Mouse (Mus musculus) megakaryocyte, adult 5-6 weeks (primary cell): ENCODE measurements around the gene Maml3. TPM values are rescaled to one million over a fixed set of nuclear protein-coding genes. Genes with fewer than 3 reads are reported as not detected.

Experiments
- ATAC-seq: 2 replicates; pipeline ENCODE4 v1.8.0; 2016; ENCODE audit warnings: mild to moderate bottlenecking, inconsistent platforms; ENCODE audit not compliant: poor library complexity, severe bottlenecking
- total RNA-seq, 2 experiments: library from RNA; stranded (forward) in 1 of 2; stranded (reverse) in 1 of 2; fragments of 153-499, 151-499 nt in 1 of 2; fragments of 221-1000, 200-1000 nt in 1 of 2; gene quantifications; 2 replicates each; pipeline versions ENCODE4 v1.2.3 to v1.2.4; 2015 to 2017

Gene Maml3
- total RNA-seq, 2 experiments from 2014 or later: 3.1 to 4.3 TPM

- no peak for ATAC-seq
These were observed 264.6 kb downstream of the Maml3 start for GRCm38 (mm10) chr3:51840095-51840805.

DNA sequence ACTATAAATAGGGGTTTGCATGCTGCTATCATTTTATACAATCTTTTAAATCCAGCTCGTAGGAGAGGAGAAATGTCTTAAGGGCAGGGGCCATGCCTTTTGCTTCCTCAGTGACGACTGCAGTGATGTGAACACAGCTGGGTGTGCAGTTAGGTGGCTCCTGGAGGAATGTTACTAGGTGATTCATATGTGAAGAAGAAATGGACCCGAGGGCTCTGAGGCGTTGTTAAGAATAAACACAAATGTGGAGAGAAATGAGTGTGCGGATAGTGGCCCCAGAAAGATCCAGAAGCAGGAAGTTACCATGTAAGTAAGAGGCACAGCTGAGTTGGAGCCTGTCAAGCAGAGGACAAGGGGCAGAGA, 265.5 kb downstream of the Maml3 start:
- ATAC-seq: no peak

DNA sequence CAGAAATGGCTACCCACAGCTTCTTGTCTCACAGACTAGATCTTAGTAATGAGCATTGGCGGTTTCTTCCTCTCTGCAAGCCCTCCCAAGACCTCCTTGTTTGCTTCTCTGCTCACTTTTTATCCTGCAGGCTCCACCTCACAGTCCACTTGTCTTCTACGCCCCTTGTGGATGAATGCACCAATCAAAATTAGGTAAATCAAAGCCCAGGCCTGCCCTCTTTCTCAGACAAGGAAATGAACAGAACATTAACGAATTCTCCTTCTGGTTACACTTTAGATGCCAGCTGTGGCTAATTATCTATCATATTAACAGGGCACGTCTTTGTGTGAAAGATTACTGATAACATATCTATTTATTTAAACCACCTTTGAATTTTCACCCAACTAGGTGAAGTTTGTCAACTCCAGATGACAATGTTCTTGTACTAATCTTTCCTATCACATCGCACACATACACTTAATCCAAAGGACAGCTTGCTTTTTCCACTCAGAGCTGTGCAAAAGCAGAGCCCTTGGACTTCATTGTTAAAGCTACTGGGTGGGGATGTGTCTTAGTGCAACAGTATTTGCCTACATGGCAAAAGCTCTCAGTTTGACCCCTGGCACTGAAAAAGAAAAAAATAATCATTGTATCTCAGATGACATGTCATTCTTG, 266.1 kb downstream of the Maml3 start:
- no peak for ATAC-seq

DNA sequence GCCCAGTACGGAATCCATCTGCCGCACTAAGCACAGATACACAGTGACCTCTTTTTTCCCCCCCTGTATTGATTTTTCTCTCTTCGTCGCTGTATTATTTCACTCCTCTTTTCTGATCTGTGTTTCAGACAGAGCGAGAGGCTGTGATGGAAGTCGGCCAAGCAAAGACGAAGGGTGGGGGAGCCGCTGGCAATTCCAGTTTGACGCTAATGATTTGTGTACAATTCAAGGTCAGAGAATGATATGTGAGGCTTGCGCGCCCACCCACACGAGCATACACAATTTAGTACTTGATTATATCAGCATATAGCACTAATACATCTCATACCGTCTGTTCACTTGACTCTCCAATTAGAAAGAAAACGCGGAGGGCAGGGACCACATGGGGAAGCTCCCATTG, 271.9 kb downstream of the Maml3 start:
- no peak for ATAC-seq

GRCm38 (mm10) chr3:51830821-51831429, 274.0 kb downstream of the Maml3 start:
- no peak for ATAC-seq

GRCm38 (mm10) chr3:51825530-51825929, 279.3 kb downstream of the Maml3 start:
- no peak for ATAC-seq

DNA sequence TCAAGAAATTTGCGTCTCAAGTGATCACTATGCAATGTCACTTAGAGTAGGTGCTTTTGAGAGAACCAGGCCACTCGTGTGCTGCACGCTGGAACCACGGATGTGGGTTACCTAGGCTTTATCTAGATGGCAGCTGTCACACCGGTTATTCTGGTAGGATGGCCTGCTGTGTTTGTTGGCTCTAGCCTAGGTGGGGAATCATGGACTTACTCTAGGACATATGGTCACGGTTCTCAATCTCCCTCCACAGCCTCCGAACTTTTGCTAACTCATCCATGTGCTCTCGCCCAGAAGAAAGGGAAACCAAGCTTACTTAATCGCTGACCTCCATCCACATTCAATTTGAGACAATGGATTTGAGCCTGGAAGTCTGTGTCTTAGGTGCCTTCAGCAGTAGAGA, 280.4 kb downstream of the Maml3 start:
- ATAC-seq: no peak

GRCm38 (mm10) chr3:51821551-51821950, 283.3 kb downstream of the Maml3 start:
- no peak for ATAC-seq

GRCm38 (mm10) chr3:51819109-51819508, 285.8 kb downstream of the Maml3 start:
- no peak for ATAC-seq

DNA sequence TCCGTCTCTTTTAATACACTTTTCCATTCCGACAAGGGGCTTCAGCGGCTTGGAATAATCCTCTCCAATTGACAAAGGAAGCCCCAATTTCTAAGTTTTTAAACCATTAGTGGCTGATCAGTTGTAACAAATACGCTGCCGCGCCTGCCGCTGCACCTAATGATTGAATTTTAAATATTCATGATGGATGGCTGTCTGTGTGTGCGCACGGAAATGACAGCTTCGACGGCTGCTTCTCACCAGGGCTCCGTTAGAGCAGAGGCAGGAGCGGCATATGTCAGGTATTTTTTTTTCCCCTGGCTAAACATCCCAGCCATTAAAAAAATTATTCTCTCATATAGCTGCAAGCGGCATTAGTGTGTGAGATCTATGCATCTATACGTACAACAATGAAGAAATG, 287.0 kb downstream of the Maml3 start:
- no peak for ATAC-seq

- ATAC-seq: no peak
These were observed 287.5 kb downstream of the Maml3 start for GRCm38 (mm10) chr3:51817329-51817728.

DNA sequence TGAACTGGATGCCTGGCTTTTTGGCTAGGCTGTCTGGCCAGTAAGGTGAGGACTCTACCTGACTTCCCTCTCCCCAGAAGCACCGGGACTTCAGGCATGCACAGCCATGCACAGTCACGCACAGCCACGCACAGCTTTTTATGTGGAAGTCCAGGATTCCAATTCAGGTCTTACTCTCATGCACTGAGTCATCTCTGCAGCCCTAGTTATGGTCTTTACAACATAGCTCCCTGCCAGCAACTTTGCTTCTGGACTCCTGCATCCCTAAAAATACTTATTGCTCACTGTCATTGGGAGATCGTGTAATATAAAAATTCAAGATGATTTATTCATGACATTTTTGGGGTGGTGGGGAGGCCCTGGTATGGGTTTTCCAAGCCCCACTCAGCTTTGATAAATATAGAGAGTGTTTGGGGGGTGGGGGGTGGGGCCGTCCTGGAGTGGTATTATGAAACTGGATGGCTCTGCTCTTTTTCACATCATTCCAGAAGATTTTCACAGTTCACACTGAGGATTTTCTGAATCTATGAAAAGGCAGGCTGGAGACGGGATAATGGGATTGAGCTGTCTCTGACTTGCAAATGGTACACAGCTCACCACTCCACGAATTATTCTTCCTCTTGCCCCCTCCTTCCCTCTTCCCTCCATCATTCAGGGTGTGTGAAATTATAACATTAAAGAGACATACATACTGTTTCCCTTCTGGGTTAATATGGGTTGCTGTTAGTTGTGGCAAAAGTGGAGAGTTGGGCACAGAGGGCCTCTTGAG, 288.2 kb downstream of the Maml3 start:
- no peak for ATAC-seq

DNA sequence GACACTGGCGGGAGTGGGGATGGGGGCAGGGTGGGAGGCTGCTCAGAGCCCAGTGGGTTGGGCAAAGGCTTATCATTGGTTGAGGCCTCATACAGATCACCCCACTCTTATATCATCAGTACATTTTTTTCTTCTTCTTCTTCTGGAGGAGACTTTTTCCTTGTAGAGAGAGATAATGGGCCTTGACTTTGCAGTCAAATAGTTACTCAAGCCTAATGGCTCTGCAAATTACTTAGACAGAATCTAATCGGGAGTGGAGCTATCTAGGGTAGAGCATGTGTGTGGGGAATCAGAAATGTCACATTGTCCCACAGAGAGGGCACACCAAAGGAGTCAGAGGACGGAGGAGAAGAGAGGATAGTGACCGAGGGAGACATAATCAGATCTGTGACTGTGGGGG, 290.8 kb downstream of the Maml3 start:
- ATAC-seq: no peak

- no peak for ATAC-seq
These were observed 291.7 kb downstream of the Maml3 start for GRCm38 (mm10) chr3:51813186-51813585.

GRCm38 (mm10) chr3:51810731-51811130, 294.1 kb downstream of the Maml3 start:
- ATAC-seq: no peak

DNA sequence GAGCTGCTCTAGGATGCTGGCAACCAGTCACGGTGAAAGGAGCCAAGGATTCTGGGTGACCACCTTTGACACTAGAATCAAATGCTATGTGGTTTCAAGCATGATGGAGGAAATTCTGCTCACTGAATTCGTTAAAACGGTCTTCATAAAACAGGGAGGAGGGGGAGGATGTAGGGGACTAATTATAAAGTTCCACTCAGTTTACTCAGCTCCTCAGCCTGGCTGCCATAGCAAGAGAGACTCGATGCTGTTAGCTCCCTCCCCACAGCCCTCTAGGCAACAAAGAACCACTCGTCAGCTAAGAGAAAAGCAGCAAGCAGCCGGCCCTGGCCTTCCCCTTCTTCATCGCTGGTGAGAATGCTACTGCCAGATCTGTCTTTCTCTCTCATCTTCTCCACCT, 295.1 kb downstream of the Maml3 start:
- no peak for ATAC-seq

DNA sequence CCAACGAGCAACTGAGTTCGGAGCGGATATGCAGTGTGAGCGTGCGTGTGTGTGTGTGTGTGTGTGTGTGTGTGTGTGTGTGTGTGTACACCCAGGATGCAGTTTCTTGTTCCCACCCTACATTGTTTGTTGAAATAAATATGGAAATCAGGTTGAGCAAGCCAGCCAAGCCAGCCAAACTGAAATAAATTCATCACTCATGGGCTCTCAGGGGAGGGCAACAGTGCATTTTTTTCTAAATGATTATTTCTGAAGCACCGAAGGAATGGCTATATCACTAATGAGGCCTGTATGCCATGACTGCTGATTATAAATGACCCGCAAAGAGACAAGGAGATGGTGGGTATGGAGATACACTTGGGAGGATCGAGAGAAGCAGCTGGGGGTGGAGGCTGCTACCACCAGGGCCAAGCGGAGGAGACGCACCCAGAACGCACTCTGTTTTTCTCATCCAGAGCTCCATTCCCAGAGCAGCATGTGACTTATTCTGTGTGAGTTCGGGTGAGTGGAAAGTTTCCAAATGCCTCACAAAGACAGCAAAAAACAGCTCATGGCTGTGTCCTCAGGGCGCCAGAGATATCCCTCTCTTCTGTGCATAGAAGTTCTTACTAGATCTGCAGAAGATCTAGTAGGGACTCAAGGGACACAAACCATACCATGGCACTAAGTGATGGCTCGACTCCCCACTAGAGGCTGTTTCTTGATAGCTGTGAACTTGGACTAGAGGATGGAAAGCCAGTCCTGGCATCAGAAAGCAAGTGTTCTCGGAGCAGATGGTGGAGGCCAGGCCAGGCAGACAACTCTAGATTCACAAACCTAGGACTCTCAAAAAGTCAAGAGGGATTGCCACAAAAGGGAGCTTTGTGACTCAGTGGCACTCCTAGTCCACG, 296.6 kb downstream of the Maml3 start:
- ATAC-seq: no peak

- ATAC-seq: no peak
These were observed 299.2 kb downstream of the Maml3 start for GRCm38 (mm10) chr3:51805488-51806318.

DNA sequence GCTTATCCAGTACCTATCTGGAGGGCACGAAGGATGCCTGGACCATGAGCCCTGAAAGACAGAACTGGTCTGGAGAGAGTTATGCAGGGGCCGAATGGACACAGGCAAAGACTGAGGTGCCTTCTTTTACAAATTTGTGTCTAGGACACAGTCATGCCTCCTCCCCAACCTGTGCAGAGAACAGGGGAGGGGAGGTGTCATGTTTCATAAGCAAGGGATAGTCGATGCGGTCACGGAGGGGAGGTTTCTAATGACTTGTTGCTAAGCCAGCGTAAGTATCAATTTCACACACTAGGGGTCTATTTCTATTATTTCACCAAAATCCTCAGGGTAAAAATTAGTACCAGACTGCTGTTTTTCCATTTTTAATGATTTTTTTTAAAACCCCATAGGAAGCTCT, 301.0 kb downstream of the Maml3 start:
- ATAC-seq: no peak

DNA sequence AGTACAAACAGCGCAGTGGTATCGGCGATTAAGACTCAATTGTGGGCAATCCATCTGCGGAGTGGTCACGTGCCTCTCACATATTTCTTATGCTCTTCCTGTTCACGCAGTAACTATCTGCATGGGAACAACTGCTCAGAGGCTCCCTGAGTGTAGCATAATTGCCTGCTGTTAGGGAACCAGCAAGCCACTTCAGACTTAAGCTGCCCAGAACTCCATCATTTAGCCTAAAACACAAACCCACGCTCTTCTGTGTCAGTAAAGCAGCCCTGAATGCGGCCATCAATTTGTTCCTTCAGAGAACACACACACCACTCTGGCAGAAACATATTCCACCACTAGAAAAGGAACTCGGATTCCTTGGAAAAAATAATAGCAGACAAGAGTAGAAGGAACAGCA, 305.2 kb downstream of the Maml3 start:
- ATAC-seq: no peak
